Mouse (Mus musculus): ENCODE measurements around the gene Fam206a.

DNA sequence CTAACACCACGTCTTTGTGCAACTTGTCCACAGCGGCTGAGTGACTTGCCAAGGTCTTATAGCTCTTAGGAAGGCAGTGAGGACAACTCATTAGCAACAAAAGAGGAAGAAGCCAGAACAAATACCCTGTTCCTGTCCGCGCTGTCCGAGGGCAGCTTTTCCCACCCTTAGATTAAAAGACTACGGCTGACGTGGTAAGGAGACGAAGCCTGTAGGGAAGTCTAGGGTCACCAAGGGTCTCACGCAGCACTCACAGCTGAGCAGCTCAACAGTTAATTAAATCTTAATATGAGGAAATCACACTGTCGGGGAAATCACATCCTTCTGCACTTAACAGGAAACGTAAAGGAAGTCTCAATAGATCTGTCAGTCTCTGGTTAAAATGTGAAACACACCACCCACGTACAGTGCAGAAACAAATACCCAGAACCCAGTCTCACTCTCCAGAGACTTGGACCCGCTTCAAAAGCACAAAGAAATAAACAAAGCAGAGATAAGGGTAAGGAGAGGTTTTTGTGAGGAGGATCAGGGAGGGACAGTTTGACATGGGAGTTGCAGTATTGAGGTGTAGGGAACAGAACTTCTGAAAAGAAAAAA is 29.0 kb downstream of the Fam206a start:
- TF ChIP-seq POLR2A (IDR thresholded peaks at IDR 0.05; ENCODE audit: borderline replicate concordance, low read depth, low read length) (no peak), CTCF (IDR thresholded peaks at IDR 0.05; ENCODE audit: low read depth, low read length) (no peak)

All from bone marrow macrophage, adult 2 months (primary cell).